Mouse (Mus musculus): ENCODE measurements around the gene H2-M5.

H2-M5 gene

GRCm38 (mm10) chr17:36947051-36947819, 42.1 kb downstream of the H2-M5 start:
- DNase-seq (ENCODE audit: low read depth, low spot score), result peak; percentile 38
- H3K27me3 ChIP-seq (ENCODE audit: control insufficient read depth, insufficient read depth, low read length, poor library complexity, severe bottlenecking), result no peaks in the 10 kb centered on the region
- no peaks in the 10 kb centered on the region; the same call in 1 of the 2 replicates for H3K36me3 ChIP-seq (ENCODE audit: control insufficient read depth, insufficient read depth, low read length, poor library complexity, severe bottlenecking)

GRCm38 (mm10) chr17:36944121-36944775, 45.1 kb downstream of the H2-M5 start:
- peak; percentile 23 for DNase-seq (ENCODE audit: low read depth, low spot score)
- H3K27me3 ChIP-seq (ENCODE audit: control insufficient read depth, insufficient read depth, low read length, poor library complexity, severe bottlenecking), result no peaks in the 10 kb centered on the region
- H3K36me3 ChIP-seq (ENCODE audit: control insufficient read depth, insufficient read depth, low read length, poor library complexity, severe bottlenecking), result no peaks in the 10 kb centered on the region; the same call in 1 of the 2 replicates

- DNase-seq (ENCODE audit: low read depth, low spot score), result no peak
- H3K27me3 ChIP-seq (ENCODE audit: control insufficient read depth, insufficient read depth, low read length, poor library complexity, severe bottlenecking), result no peaks in the 10 kb centered on the region
Measured at GRCm38 (mm10) chr17:36943691-36944090, 45.6 kb downstream of the H2-M5 start.

GRCm38 (mm10) chr17:36942791-36943471, 46.4 kb downstream of the H2-M5 start, which contains the start of gene Rnf39:
Gene Rnf39, plus strand, starts transcription at chr17:36942918.
- Histone ChIP-seq H3K27me3 (ENCODE audit: control insufficient read depth, insufficient read depth, low read length, poor library complexity, severe bottlenecking) (no peaks in the 10 kb centered on the region), H3K36me3 (ENCODE audit: control insufficient read depth, insufficient read depth, low read length, poor library complexity, severe bottlenecking) (no peaks in the 10 kb centered on the region)
- DNase-seq (ENCODE audit: low read depth, low spot score), result no peak

More at GRCm38 (mm10) chr17:36943691-36944090, 45.6 kb downstream of the H2-M5 start:
- no peaks in the 10 kb centered on the region for H3K36me3 ChIP-seq (ENCODE audit: control insufficient read depth, insufficient read depth, low read length, poor library complexity, severe bottlenecking)

DNA sequence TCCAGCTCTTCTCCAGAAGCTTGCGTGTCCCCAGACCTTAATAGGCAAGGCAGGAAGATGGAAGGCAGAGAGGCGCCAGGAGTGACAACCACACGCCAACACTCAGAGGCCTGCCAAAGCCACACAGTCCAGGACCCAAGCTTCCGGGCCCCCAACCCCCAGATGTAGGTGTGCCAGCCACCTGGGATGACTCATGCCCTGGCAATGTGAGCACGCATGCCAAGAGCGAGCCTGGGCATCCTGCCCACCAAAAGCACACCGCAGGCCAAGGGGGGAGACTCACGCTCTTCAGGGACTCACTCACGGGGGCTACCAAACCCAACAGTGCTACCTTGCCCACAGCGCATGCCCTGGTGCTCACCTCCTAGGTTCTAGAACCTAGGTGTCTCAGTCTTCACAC, 46.9 kb downstream of the H2-M5 start:
- DNase-seq (ENCODE audit: low read depth, low spot score), result no peak
- no peaks in the 10 kb centered on the region for H3K36me3 ChIP-seq (ENCODE audit: control insufficient read depth, insufficient read depth, low read length, poor library complexity, severe bottlenecking)
- no peaks in the 10 kb centered on the region for H3K27me3 ChIP-seq (ENCODE audit: control insufficient read depth, insufficient read depth, low read length, poor library complexity, severe bottlenecking)

- DNase-seq (ENCODE audit: low read depth, low spot score), result no peak
- H3K27me3 ChIP-seq (ENCODE audit: control insufficient read depth, insufficient read depth, low read length, poor library complexity, severe bottlenecking), result no peaks in the 10 kb centered on the region
- no peaks in the 10 kb centered on the region for H3K36me3 ChIP-seq (ENCODE audit: control insufficient read depth, insufficient read depth, low read length, poor library complexity, severe bottlenecking)
Measured at GRCm38 (mm10) chr17:36938056-36938455, 51.3 kb downstream of the H2-M5 start.

Data from splenic B cell, adult 2 months (primary cell).